Mouse (Mus musculus) MEL (cell line): ENCODE results near the gene Serpina11. TPM values are rescaled to one million over a fixed set of nuclear protein-coding genes. Genes with fewer than 3 reads are reported as not detected.

ENCODE experiments used
- DNase-seq: peaks from one replicate; pipeline ENCODE4 v3.0.0; 2011; ENCODE audit warnings: low read depth, low spot score
- H3K27ac ChIP-seq: 2 replicates; pipeline ENCODE4 v1.5.1; 2012; ENCODE audit warnings: low read depth, mild to moderate bottlenecking, control low read depth, low read length, moderate library complexity; ENCODE audit not compliant: control insufficient read depth
- H3K27me3 ChIP-seq, 2 experiments: fragments of 150-350 bp in 1 of 2; sonication (generic) in 1 of 2; 2 replicates each; pipeline ENCODE4 v1.6.1; 2012; ENCODE audit warnings: low read length in 2 of 2, mild to moderate bottlenecking in 2 of 2, improper control_type of control experiment in 1 of 2, moderate library complexity in 1 of 2; ENCODE audit not compliant: insufficient read depth in 2 of 2, control insufficient read depth in 1 of 2
- H3K36me3 ChIP-seq, 2 experiments: 2 replicates each; pipeline ENCODE4 v1.6.1; 2012 to 2014; ENCODE audit warnings: low read length in 2 of 2, improper control_type of control experiment in 1 of 2, inconsistent platforms in 1 of 2, mild to moderate bottlenecking in 1 of 2; ENCODE audit not compliant: insufficient read depth in 2 of 2, control insufficient read depth in 1 of 2
- H3K4me1 ChIP-seq, 2 experiments: fragments of 150-350 bp in 1 of 2; sonication (generic) in 1 of 2; 2 replicates each; pipeline ENCODE4 v1.6.1; 2012; ENCODE audit warnings: low read length in 2 of 2, improper control_type of control experiment in 1 of 2, mild to moderate bottlenecking in 1 of 2; ENCODE audit not compliant: insufficient read depth in 2 of 2, control insufficient read depth in 1 of 2
- H3K4me3 ChIP-seq, 2 experiments: fragments of 150-350 bp in 1 of 2; sonication (generic) in 1 of 2; 2 replicates each; pipeline ENCODE4 v1.5.1; 2012; ENCODE audit warnings: low read depth in 2 of 2, low read length in 2 of 2, mild to moderate bottlenecking in 2 of 2, moderate library complexity in 2 of 2, control low read depth in 1 of 2, improper control_type of control experiment in 1 of 2; ENCODE audit not compliant: control insufficient read depth in 1 of 2, insufficient read depth in 1 of 2
- H3K79me2 ChIP-seq: 2 replicates; pipeline ENCODE4 v1.6.1; 2012; ENCODE audit warnings: mild to moderate bottlenecking, low read length, moderate library complexity; ENCODE audit not compliant: control insufficient read depth, poor library complexity, insufficient read depth
- H3K9ac ChIP-seq: 2 replicates; pipeline ENCODE4 v1.6.1; 2012; ENCODE audit warnings: low read depth, mild to moderate bottlenecking, control low read depth, low read length, moderate library complexity; ENCODE audit not compliant: control insufficient read depth, poor library complexity, severe bottlenecking
- H3K9me3 ChIP-seq: fragments of 150-350 bp; sonication (generic); replicated peaks from 2 replicates; pipeline ENCODE4 v1.6.1; 2012; ENCODE audit warnings: mild to moderate bottlenecking, low read length, improper control_type of control experiment, moderate library complexity; ENCODE audit not compliant: insufficient read depth
- BHLHE40 ChIP-seq: IDR thresholded peaks from 2 replicates; pipeline ENCODE4 v1.6.1; 2012; ENCODE audit warnings: low read depth, mild to moderate bottlenecking, inconsistent platforms, low read length, improper control_type of control experiment, borderline replicate concordance
- CHD1 ChIP-seq: IDR thresholded peaks from 2 replicates; pipeline ENCODE4 v1.6.1; 2012; ENCODE audit warnings: low read depth, mild to moderate bottlenecking, inconsistent platforms, low read length, improper control_type of control experiment
- CTCF ChIP-seq, 3 experiments: IDR thresholded peaks in 2 of 3; conservative IDR thresholded peaks in 1 of 3; 2 replicates each; pipeline ENCODE4 v1.5.1; 2011 to 2012; ENCODE audit warnings: low read length in 3 of 3, low read depth in 2 of 3, mild to moderate bottlenecking in 2 of 3, improper control_type of control experiment in 1 of 3, inconsistent platforms in 1 of 3, mixed read lengths in 1 of 3, moderate library complexity in 1 of 3; ENCODE audit not compliant: control insufficient read depth in 1 of 3, insufficient read depth in 1 of 3, poor library complexity in 1 of 3, severe bottlenecking in 1 of 3
- ELF1 ChIP-seq: IDR thresholded peaks from 2 replicates; pipeline ENCODE4 v1.6.1; 2014; ENCODE audit warnings: low read depth, mild to moderate bottlenecking, inconsistent platforms, low read length, improper control_type of control experiment, moderate library complexity
- ETS1 ChIP-seq: IDR thresholded peaks from 2 replicates; pipeline ENCODE4 v1.6.1; 2012; ENCODE audit warnings: low read depth, mild to moderate bottlenecking, inconsistent platforms, low read length, improper control_type of control experiment, moderate library complexity
- KAT2A ChIP-seq: conservative IDR thresholded peaks from 2 replicates; pipeline ENCODE4 v1.6.1; 2012; ENCODE audit warnings: low read depth, low read length, improper control_type of control experiment, inconsistent platforms
- MAFK ChIP-seq: IDR thresholded peaks from 2 replicates; pipeline ENCODE4 v1.6.1; 2011; ENCODE audit warnings: low read depth, mild to moderate bottlenecking, low read length, improper control_type of control experiment, borderline replicate concordance
- MAZ ChIP-seq: IDR thresholded peaks from 2 replicates; pipeline ENCODE4 v1.6.1; 2012; ENCODE audit warnings: low read depth, mild to moderate bottlenecking, inconsistent platforms, low read length, improper control_type of control experiment
- MYC ChIP-seq: IDR thresholded peaks from 2 replicates; pipeline ENCODE4 v1.6.1; 2011; ENCODE audit warnings: low read depth, mild to moderate bottlenecking, low read length, improper control_type of control experiment, moderate library complexity
- NELFE ChIP-seq: IDR thresholded peaks from 2 replicates; pipeline ENCODE4 v1.6.1; 2011; ENCODE audit warnings: low read depth, low read length, improper control_type of control experiment
- NRF1 ChIP-seq: IDR thresholded peaks from 2 replicates; pipeline ENCODE4 v1.6.1; 2014; ENCODE audit warnings: low read depth, mild to moderate bottlenecking, inconsistent platforms, low read length, improper control_type of control experiment, moderate library complexity; ENCODE audit not compliant: poor library complexity, insufficient read depth, severe bottlenecking
- POLR2AphosphoS5 ChIP-seq: IDR thresholded peaks from 2 replicates; pipeline ENCODE4 v1.6.1; 2012; ENCODE audit warnings: low read depth, borderline replicate concordance, mild to moderate bottlenecking, inconsistent platforms, low read length, moderate library complexity, mixed read lengths
- RAD21 ChIP-seq: IDR thresholded peaks from 2 replicates; pipeline ENCODE4 v1.6.1; 2011; ENCODE audit warnings: mild to moderate bottlenecking, low read depth, low read length, improper control_type of control experiment
- SIN3A ChIP-seq: IDR thresholded peaks from 2 replicates; pipeline ENCODE4 v1.6.1; 2012; ENCODE audit warnings: low read length, improper control_type of control experiment, inconsistent platforms
- SMC3 ChIP-seq: IDR thresholded peaks from 2 replicates; pipeline ENCODE4 v1.6.1; 2011; ENCODE audit warnings: low read depth, low read length, improper control_type of control experiment
- TAL1 ChIP-seq: IDR thresholded peaks from 2 replicates; pipeline ENCODE4 v1.6.1; 2012; ENCODE audit warnings: mild to moderate bottlenecking, inconsistent platforms, low read length, moderate library complexity, mixed read lengths
- TBP ChIP-seq: IDR thresholded peaks from 2 replicates; pipeline ENCODE4 v1.8.0; 2011; ENCODE audit warnings: low read depth, low read length, improper control_type of control experiment
- UBTF ChIP-seq: IDR thresholded peaks from 2 replicates; pipeline ENCODE4 v1.6.1; 2012; ENCODE audit warnings: low read depth, mild to moderate bottlenecking, inconsistent platforms, low read length, improper control_type of control experiment, moderate library complexity, borderline replicate concordance; ENCODE audit not compliant: insufficient read depth
- USF1 ChIP-seq: IDR thresholded peaks from 2 replicates; pipeline ENCODE4 v1.6.1; 2014; ENCODE audit warnings: low read depth, mild to moderate bottlenecking, inconsistent platforms, low read length, improper control_type of control experiment, moderate library complexity
- ZC3H11A ChIP-seq: IDR thresholded peaks from 2 replicates; pipeline ENCODE4 v1.6.1; 2012; ENCODE audit warnings: low read depth, mild to moderate bottlenecking, inconsistent platforms, low read length, improper control_type of control experiment
- ZMIZ1 ChIP-seq: IDR thresholded peaks from 2 replicates; pipeline ENCODE4 v1.6.1; 2012; ENCODE audit warnings: low read depth, mild to moderate bottlenecking, inconsistent platforms, low read length, improper control_type of control experiment, moderate library complexity
- ZNF384 ChIP-seq: IDR thresholded peaks from 2 replicates; pipeline ENCODE4 v1.6.1; 2012; ENCODE audit warnings: low read depth, mild to moderate bottlenecking, inconsistent platforms, low read length, improper control_type of control experiment
- polyA plus RNA-seq, 2 experiments: library from polyadenylated mRNA; stranded (reverse) in 1 of 2; unstranded in 1 of 2; fragments of >175 nt in 1 of 2; fragments of >200 nt in 1 of 2; gene quantifications; 2 replicates each; pipeline versions ENCODE4 v1.2.1 to v1.2.4; 2012; ENCODE audit warnings: low replicate concordance in 2 of 2, low read depth in 1 of 2; ENCODE audit not compliant: insufficient read length in 2 of 2, insufficient read depth in 1 of 2, missing spikeins in 1 of 2
- total RNA-seq: library from RNA; depleted of rRNA; stranded (reverse); fragments of 300-350 nt; gene quantifications from 2 replicates; pipeline ENCODE4 v1.2.3, GENCODE M21; 2012

The Serpina11 gene
- total and polyA plus RNA-seq, 3 experiments: 0.65 to 0.67 TPM; not detected in 1

DNA sequence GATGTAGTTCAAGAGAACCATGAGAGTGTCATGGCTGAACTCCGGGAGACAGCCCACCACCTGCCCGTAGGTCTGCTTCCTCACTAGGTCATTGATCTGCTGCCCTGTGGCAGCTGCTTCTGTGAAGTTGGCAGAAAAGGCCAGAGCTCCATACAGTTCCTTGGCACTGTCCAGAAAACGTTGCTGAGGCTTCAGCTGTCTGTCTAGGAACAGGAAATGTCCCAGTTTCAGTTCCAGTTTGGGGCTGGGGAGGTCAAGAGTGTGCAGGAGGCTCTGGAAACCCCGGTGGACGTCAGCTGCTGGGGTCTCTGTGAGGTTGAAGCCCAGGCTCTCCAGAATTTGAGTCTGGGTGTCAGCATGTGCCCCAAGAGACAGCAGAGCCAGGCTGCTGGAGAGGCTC lies 3.9 kb downstream of the Serpina11 start:
- DNase-seq: no peak
- no peak overlapping the region for H3K9ac ChIP-seq
- no peak for TF ChIP-seq SIN3A
- TF ChIP-seq ELF1: no peak
- no peak for TF ChIP-seq ZC3H11A
- no peak for TF ChIP-seq ETS1
- TF ChIP-seq USF1: no peak
- TF ChIP-seq BHLHE40: no peak
- TF ChIP-seq POLR2AphosphoS5: no peak
- TF ChIP-seq TBP: no peak
- TF ChIP-seq MAFK: no peak
- no peak for TF ChIP-seq KAT2A
- TF ChIP-seq CHD1: no peak
- no peak for TF ChIP-seq ZMIZ1
- no peak for TF ChIP-seq TAL1
- no peak for TF ChIP-seq UBTF
- no peak for TF ChIP-seq ZNF384
- no peak for TF ChIP-seq NRF1
- no peak for TF ChIP-seq MYC
- no peak for TF ChIP-seq RAD21
- TF ChIP-seq NELFE: no peak
- no peak for TF ChIP-seq MAZ
- TF ChIP-seq, all 39 proteins: peak for 0
- H3K4me3 ChIP-seq: no peak overlapping the region
- no peaks in the 10 kb centered on the region for H3K4me1 ChIP-seq
- no peaks in the 10 kb centered on the region for H3K36me3 ChIP-seq
- H3K27me3 ChIP-seq: no peaks in the 10 kb centered on the region
- no peaks in the 10 kb centered on the region for H3K79me2 ChIP-seq
- H3K9me3 ChIP-seq: no peaks in the 10 kb centered on the region
- H3K27ac ChIP-seq: no peak overlapping the region

DNA sequence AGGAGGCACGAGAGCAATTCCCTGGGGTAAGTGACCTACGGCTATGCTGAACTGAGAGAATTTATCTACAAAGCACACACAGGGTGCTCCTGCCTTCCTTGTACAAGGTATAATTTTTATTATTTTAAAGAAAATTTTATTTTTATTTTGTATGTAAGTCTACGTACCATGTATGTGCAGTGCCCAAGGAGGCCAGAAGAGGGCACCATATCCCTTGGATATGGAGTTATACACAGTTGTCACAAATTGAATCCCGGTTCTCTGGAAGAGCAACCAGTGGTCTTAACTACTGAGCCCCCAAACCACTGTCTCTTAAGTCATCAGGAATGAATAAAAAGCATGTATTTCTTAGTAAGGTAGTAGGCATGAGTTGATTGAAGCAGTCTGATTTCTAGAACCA lies 4.8 kb downstream of the Serpina11 start:
- TF ChIP-seq CTCF (IDR thresholded peaks at IDR 0.05 in 2 of 3, conservative IDR thresholded peaks at IDR 0.05 in 1 of 3; ENCODE audit: control insufficient read depth in 1 of 3, insufficient read depth in 1 of 3, low read depth in 2 of 3, low read length in 3 of 3, poor library complexity in 1 of 3, severe bottlenecking in 1 of 3): peak; percentile 19 to 44 (median 27); a peak in 4 of 6 replicates
- TF ChIP-seq RAD21: peak; percentile 56
- TF ChIP-seq SMC3: peak; percentile 24; the same call in 1 of the 2 replicates
- TF ChIP-seq NELFE: no peak
- H3K27me3 ChIP-seq: no peaks in the 10 kb centered on the region
- no peak overlapping the region for H3K9ac ChIP-seq
- H3K9me3 ChIP-seq: no peaks in the 10 kb centered on the region
- H3K4me3 ChIP-seq: no peak overlapping the region
- H3K79me2 ChIP-seq: no peaks in the 10 kb centered on the region
- H3K27ac ChIP-seq: no peak overlapping the region
- no peaks in the 10 kb centered on the region for H3K4me1 ChIP-seq
- no peaks in the 10 kb centered on the region for H3K36me3 ChIP-seq
- peak; percentile 28 for DNase-seq
